Mouse (Mus musculus): ENCODE measurements around the gene Olfr56. TPM values are rescaled to one million over a fixed set of nuclear protein-coding genes. Genes with fewer than 3 reads are reported as not detected.
A peak's percentile ranks its signal among the peaks of the same experiment; 100 is the strongest.
"Not testable (repeated sequence)": the region's sequence is repeated elsewhere in the genome, so short reads cannot be mapped to it uniquely, and the experiment has no call there.

Gene Olfr56
- total RNA-seq, 2 experiments from 2014 or later, result 1.0 TPM; not detected in 1

DNA sequence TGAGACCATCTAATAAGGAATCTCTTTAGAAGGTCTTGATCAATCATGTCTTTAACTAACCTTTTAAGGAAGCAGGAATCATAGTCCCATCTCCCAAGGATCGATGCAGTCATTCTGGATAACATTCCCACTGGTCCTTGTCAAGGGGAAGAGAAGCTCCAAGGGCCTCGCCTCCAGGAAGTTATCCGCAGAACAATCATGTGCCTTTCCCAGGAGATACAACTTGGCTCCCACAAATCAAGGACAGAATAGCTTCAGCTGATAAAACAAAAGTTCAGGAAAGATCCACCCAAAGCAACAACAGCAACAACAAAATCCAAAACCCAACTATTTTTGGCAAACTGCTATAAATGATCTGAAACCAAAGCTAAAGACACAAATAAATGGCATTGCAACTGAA lies 140.9 kb downstream of the Olfr56 start:
- ATAC-seq (replicated peaks; ENCODE audit: low FRiP score, poor library complexity, severe bottlenecking), result no peak

GRCm38 (mm10) chr11:49124169-49124568 lies 145.5 kb downstream of the Olfr56 start:
- peak; percentile 70 for ATAC-seq (replicated peaks; ENCODE audit: low FRiP score, poor library complexity, severe bottlenecking)

DNA sequence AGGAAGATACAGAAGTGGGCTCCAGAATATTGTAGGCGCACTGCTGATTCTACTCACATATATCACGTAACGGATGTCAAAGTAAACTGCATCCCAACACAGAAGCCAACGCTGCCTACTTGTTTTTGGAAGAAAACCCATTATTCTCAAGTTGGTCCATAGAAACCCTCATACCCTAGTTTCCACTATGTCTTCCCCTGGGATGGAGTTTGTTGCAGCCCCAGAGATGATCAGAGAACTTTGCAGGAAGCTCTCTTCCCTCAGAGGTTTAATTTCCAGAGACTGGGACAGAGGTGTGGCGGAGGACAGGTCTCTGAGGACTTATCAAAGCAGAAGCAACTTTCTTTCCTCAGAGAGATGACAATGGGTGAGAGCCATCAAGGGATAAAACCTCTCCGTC lies 163.3 kb downstream of the Olfr56 start, which contains the start of gene Olfr1395:
Gene Olfr1395 (plus strand): TSS at position 301 of the 400 bp plus-strand sequence.
- no peak for ATAC-seq (replicated peaks; ENCODE audit: low FRiP score, poor library complexity, severe bottlenecking)

DNA sequence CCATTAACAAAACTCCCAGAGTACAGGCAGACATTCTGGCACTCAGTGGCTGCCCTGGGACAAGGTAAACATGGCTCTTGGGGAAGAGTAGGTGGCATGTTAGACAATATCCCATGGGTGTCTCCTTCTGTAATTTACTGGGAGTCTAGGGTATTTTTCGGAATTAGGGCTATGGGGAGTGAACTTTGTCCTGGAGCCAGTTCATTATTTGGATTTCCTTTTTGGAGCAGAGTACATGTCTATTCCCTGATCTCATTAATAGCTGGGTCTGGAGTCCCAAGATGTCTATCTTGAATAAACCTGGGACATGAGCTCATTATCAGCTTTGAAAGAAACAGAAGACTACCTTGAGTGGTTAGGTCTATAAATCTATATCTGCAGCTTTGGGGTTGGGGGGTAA lies 175.4 kb downstream of the Olfr56 start, which contains the start of gene Olfr1394:
Gene Olfr1394 (plus strand): TSS at position 301 of the 400 bp plus-strand sequence.
- ATAC-seq (replicated peaks; ENCODE audit: low FRiP score, poor library complexity, severe bottlenecking), result no peak

DNA sequence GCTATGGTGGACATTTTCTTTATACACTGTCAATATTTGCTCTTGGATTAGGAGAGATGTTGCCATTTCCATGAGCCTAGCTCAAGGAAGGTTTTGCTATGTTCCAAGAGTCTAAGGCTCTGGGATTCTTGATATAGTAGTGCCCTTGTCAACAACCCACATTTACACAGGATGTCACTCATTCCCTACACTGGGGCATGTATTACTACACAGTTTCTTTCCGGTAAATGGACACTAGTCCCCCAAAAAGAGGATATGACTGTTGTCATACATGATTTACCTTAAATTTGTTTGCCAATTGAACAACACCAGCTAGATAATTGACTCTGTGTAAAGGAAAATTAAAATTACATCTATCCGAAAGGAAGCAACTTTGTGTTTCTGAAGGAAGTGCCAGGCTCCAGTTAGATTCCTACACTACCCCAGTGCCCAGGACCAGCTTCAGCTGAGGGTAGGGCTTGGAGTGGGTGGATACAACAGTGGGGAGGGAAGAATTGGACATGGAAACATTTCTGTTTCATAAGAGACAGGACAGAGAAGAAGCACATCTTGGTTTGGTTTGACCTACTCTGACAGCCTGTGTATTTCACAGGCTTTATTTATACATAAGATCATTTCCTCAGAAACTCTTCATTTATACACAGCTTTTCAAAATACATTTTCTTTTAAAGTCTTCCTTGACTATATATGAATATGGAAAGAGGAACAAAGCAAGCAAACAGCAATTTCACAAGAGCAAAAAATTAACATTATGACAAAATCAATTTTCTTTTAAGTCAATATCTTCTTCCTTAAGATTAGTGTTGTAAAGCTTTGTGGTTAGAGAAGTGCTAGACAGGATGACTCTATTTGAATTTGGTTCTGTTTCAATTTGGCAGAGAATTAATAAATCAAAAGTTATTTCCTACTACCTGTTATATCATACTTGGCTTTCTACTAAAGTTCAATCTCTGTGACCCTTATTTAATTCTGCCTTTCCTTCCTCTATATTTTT lies 178.4 kb downstream of the Olfr56 start:
- ATAC-seq (replicated peaks; ENCODE audit: low FRiP score, poor library complexity, severe bottlenecking), result no peak

DNA sequence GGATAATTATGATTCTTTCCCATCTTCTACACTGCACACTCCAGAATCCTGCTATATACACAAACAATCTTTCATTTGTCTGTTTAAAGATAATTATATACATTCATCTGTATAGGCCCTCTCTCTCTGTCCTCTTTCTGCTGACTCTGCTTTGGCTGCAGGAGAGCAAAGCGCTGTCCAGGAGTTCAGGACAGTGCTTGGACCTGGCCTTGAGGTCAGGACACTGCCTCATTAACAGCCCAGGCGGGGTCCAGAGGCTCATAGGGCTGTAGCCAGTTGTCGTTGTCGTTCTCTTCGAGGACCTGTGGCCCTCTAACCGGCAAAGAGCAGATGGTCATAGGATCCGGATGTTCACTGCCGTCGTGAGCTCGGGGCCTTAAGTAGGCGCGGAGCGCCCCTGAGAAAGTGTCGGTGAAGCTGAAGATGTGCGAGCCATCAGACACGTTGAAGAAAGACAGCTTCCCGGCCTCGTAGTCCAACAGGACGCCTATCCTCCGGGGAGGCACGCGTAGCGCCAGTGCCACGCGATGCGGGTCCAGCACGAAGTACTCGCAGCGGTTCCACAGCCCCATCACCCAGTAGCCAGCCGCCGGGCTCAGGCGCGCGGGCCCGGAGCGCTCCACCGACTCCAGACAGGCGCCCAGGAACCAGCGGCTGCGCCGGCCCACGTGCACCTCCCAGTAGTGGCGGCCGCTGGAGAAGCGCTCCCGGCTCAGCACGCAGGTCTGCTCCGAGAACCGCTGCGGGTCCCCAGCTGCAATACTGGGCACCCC lies 190.3 kb downstream of the Olfr56 start:
- no peak for ATAC-seq (replicated peaks; ENCODE audit: low FRiP score, poor library complexity, severe bottlenecking)

- ATAC-seq (replicated peaks; ENCODE audit: low FRiP score, poor library complexity, severe bottlenecking), result no peak
Observed at GRCm38 (mm10) chr11:49170576-49170975, 191.9 kb downstream of the Olfr56 start.

DNA sequence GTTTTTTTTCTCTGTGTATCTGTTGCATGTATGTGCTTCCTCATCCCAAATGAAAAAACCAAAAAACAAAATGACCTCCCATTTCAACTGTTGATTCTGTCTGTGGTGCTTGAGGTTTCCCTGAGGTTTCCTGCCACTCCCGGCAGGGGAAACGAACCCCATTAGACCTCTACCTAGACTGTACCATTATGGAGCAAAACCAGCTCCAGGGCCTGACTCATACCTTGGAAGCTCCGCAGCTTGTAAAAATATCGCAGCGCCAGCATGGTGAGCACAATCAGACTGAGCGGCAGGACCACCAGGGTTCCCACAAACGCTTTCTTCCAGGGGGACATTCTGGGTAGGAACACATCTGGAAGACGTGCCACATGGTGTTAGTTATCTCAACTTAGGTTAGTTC lies 196.7 kb downstream of the Olfr56 start:
- no peak for ATAC-seq (replicated peaks; ENCODE audit: low FRiP score, poor library complexity, severe bottlenecking)

DNA sequence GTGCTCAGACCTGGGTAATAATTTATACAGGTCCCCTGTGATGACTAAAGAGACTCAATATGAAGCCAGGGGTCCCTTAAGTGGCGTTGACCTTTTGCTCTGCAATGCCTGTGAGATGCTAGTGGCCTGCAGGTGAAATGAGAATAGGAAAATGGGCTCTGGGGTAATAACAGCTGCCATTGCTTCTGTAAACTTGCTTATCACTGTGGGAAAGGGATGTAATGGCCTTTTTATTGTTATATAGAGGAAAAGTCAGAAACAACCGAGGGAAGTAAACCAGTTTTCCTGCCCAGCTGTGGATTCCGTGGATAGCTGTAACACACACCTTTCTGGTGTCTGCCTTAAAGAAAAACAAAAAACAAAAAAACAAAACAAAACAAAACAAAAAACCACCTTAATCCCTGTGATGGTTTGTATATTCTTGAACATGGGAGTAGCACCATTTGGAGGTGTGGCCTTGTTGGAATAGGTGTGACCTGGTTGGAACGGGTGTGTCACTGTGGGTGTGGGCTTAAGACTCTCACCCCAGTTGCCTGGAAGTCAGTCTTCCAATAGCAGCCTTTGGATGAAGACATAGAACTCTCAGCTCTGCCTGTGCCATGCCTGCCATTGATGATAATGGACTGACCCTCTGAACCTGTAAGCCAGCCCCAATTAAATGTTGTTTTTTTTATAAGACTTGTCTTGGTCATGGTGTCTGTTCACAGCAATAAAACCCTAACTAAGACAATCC lies 197.5 kb downstream of the Olfr56 start:
- ATAC-seq (replicated peaks; ENCODE audit: low FRiP score, poor library complexity, severe bottlenecking), result not testable (repeated sequence)

DNA sequence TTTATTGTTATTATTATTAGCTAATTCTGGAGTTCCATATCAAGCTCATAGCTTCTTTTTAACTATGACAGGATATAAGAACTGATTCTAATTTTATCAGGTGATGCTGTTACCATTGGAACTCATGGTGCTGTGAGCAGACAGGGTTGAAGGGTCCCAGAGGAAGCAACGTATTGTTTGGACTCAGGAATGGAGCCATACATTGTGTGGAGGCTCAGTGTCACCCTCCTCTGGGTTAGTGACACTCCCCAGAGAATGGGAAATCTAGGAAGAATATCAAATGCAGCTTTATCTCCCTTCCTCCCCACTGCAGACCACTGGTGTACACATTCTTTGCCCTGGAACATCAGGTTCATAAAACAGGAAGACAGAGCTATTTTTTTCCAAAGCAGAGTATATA lies 204.5 kb downstream of the Olfr56 start:
- no peak for ATAC-seq (replicated peaks; ENCODE audit: low FRiP score, poor library complexity, severe bottlenecking)

Other genes with a start within 250 kb of the Olfr56 start
- 613 and 630 TPM in 2 replicates for gene Rack1, start 178.6 kb upstream of the Olfr56 start, total RNA-seq (2015; ENCODE audit: low replicate concordance)
- 242 and 301 TPM in 2 replicates for gene Rack1, start 178.6 kb upstream of the Olfr56 start, total RNA-seq (2017; ENCODE audit: low replicate concordance)
- 3.3 and 12.7 TPM in 2 replicates for gene Trim41, start 161.5 kb upstream of the Olfr56 start, total RNA-seq (2015; ENCODE audit: low replicate concordance)
- 17.6 and 19.5 TPM in 2 replicates for gene Trim41, start 161.5 kb upstream of the Olfr56 start, total RNA-seq (2017; ENCODE audit: low replicate concordance)
- gene Trim7, start 152.7 kb upstream of the Olfr56 start, total RNA-seq (2015; ENCODE audit: low replicate concordance), result not detected in 2 replicates
- gene Trim7, start 152.7 kb upstream of the Olfr56 start, total RNA-seq (2017; ENCODE audit: low replicate concordance), result 0.42 TPM in 1 of 2 replicates, not detected in the other
- gene Gm12184, start 152.2 kb upstream of the Olfr56 start, total RNA-seq (2015; ENCODE audit: low replicate concordance), result 3.1 TPM in 1 of 2 replicates, not detected in the other
- gene Gm12184, start 152.2 kb upstream of the Olfr56 start, total RNA-seq (2017; ENCODE audit: low replicate concordance), result 0.68 and 5.3 TPM in 2 replicates
- 54.8 and 67.1 TPM in 2 replicates for gene Irgm1, start 107.2 kb upstream of the Olfr56 start, total RNA-seq (2015; ENCODE audit: low replicate concordance)
- 58.3 and 69.6 TPM in 2 replicates for gene Irgm1, start 107.2 kb upstream of the Olfr56 start, total RNA-seq (2017; ENCODE audit: low replicate concordance)
- gene Gm5431, start 76.7 kb upstream of the Olfr56 start, total RNA-seq (2015; ENCODE audit: low replicate concordance), result 0.42 and 3.5 TPM in 2 replicates
- 0.84 TPM in 1 of 2 replicates, not detected in the other for gene Gm5431, start 76.7 kb upstream of the Olfr56 start, total RNA-seq (2017; ENCODE audit: low replicate concordance)
- 12.1 and 20.2 TPM in 2 replicates for gene Psme2b, start 32.7 kb upstream of the Olfr56 start, total RNA-seq (2015; ENCODE audit: low replicate concordance)
- 1.4 and 2.1 TPM in 2 replicates for gene Psme2b, start 32.7 kb upstream of the Olfr56 start, total RNA-seq (2017; ENCODE audit: low replicate concordance)
- gene 9930111J21Rik1, start 509 bp downstream of the Olfr56 start, total RNA-seq (2015; ENCODE audit: low replicate concordance), result 4.6 and 18.6 TPM in 2 replicates
- 1.7 and 3.7 TPM in 2 replicates for gene 9930111J21Rik1, start 509 bp downstream of the Olfr56 start, total RNA-seq (2017; ENCODE audit: low replicate concordance)
- 0.19 and 0.84 TPM in 2 replicates for gene Gm12185, start 13.3 kb downstream of the Olfr56 start, total RNA-seq (2015; ENCODE audit: low replicate concordance)
- gene Gm12185, start 13.3 kb downstream of the Olfr56 start, total RNA-seq (2017; ENCODE audit: low replicate concordance), result 0.09 and 0.70 TPM in 2 replicates
- 0.42 TPM in 1 of 2 replicates, not detected in the other for gene Tgtp1, start 15.3 kb downstream of the Olfr56 start, total RNA-seq (2015; ENCODE audit: low replicate concordance)
- 0.85 TPM in 1 of 2 replicates, not detected in the other for gene Tgtp1, start 15.3 kb downstream of the Olfr56 start, total RNA-seq (2017; ENCODE audit: low replicate concordance)
- 21.1 and 35.5 TPM in 2 replicates for gene 9930111J21Rik2, start 72.4 kb downstream of the Olfr56 start, total RNA-seq (2015; ENCODE audit: low replicate concordance)
- 12.4 and 17.8 TPM in 2 replicates for gene 9930111J21Rik2, start 72.4 kb downstream of the Olfr56 start, total RNA-seq (2017; ENCODE audit: low replicate concordance)
- gene Tgtp2, start 85.3 kb downstream of the Olfr56 start, total RNA-seq (2015; ENCODE audit: low replicate concordance), result 18.2 and 28.2 TPM in 2 replicates
- gene Tgtp2, start 85.3 kb downstream of the Olfr56 start, total RNA-seq (2017; ENCODE audit: low replicate concordance), result 28.4 and 51.8 TPM in 2 replicates
- 33.2 and 37.5 TPM in 2 replicates for gene Ifi47, start 97.7 kb downstream of the Olfr56 start, total RNA-seq (2015; ENCODE audit: low replicate concordance)
- gene Ifi47, start 97.7 kb downstream of the Olfr56 start, total RNA-seq (2017; ENCODE audit: low replicate concordance), result 15.9 and 29.4 TPM in 2 replicates
- gene Olfr1396, start 136.0 kb downstream of the Olfr56 start, total RNA-seq (2015; ENCODE audit: low replicate concordance), result not detected in 2 replicates
- gene Olfr1396, start 136.0 kb downstream of the Olfr56 start, total RNA-seq (2017; ENCODE audit: low replicate concordance), result not detected in 2 replicates
- gene Olfr1395, start 163.4 kb downstream of the Olfr56 start, total RNA-seq (2015; ENCODE audit: low replicate concordance), result not detected in 2 replicates
- not detected in 2 replicates for gene Olfr1395, start 163.4 kb downstream of the Olfr56 start, total RNA-seq (2017; ENCODE audit: low replicate concordance)
- not detected in 2 replicates for gene Olfr1394, start 175.5 kb downstream of the Olfr56 start, total RNA-seq (2015; ENCODE audit: low replicate concordance)
- not detected in 2 replicates for gene Olfr1394, start 175.5 kb downstream of the Olfr56 start, total RNA-seq (2017; ENCODE audit: low replicate concordance)
- gene Btnl9, start 208.3 kb downstream of the Olfr56 start, total RNA-seq (2015; ENCODE audit: low replicate concordance), result 0.84 and 2.3 TPM in 2 replicates
- 3.1 and 5.7 TPM in 2 replicates for gene Btnl9, start 208.3 kb downstream of the Olfr56 start, total RNA-seq (2017; ENCODE audit: low replicate concordance)
- gene Zfp62, start 224.4 kb downstream of the Olfr56 start, total RNA-seq (2015; ENCODE audit: low replicate concordance), result 18.6 and 25.4 TPM in 2 replicates
- 14.8 and 28.9 TPM in 2 replicates for gene Zfp62, start 224.4 kb downstream of the Olfr56 start, total RNA-seq (2017; ENCODE audit: low replicate concordance)